Mouse (Mus musculus): Measurements from ENCODE around the gene Anxa5.

DNA sequence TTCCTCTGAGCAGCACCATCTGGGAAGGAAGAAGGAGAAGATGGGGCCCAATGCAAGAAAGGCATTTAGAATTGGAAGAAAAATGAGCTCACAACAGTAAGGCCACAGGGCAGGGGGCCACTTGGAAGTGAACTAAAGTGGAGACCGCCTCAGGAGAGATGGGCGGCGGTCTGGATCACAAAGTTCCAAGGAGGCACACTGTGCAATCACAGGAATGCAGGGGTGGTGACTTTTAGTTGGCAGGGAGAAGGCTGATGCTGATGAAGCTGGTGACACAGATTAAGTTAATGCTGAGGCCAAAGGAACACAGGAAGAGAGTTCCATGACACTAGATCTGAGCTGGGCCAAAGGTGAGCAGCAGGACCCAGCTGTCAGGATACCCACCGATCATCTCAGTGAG lies 35.4 kb downstream of the Anxa5 start:
- TF ChIP-seq CTCF (IDR thresholded peaks at IDR 0.05; ENCODE audit: control insufficient read depth, insufficient read depth, low read length) (no peak), POLR2A (IDR thresholded peaks at IDR 0.05; ENCODE audit: borderline replicate concordance, control insufficient read depth, low read depth, low read length) (no peak)
